Mouse (Mus musculus): ENCODE results near the gene Efcab9.
"Not testable (repeated sequence)": the region's sequence is repeated elsewhere in the genome, so short reads cannot be mapped to it uniquely, and the experiment has no call there.

Gene Efcab9

DNA sequence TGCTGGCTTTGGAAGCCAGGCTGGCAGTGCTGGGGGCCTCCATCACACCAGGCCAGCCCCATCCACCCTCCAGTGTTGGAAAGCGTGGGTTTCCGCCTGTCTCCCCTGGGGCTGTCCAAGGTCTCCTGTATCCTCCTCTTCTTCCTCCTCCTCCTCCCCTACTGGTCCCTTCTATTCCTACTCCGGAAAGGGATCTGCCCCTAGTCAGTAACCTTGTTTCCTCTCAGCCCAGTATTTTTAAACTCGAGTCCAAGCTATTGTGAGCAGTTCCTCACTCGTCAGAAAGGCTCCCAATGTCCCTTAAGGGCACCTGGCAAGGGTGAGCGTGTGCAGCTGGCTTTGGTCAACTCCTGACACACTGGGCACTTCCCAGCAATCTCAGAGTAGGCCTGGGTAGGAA, 6.6 kb upstream of the Efcab9 start:
- no peak for DNase-seq (ENCODE audit: low spot score)

DNA sequence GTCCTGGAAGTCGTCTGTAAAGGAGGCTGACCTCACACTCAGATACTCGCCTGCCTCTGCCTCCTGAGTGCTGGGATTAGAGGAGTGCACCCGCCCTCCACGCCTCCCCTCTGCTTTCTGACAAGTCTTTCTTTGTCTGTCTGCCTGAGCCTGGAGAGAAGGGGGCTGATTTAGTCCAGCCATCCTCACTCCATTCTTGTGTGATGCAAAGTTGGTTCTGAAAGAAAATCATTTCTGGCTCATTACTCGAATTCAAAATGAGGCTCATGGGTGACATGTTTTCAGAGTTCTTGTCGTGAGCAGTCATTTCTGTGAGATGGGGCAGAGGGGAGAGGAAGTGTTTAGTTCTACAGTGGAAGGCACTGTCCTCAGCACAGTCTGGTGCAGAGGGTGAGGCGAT, 5.1 kb upstream of the Efcab9 start:
- DNase-seq (ENCODE audit: low spot score) = no peak

DNA sequence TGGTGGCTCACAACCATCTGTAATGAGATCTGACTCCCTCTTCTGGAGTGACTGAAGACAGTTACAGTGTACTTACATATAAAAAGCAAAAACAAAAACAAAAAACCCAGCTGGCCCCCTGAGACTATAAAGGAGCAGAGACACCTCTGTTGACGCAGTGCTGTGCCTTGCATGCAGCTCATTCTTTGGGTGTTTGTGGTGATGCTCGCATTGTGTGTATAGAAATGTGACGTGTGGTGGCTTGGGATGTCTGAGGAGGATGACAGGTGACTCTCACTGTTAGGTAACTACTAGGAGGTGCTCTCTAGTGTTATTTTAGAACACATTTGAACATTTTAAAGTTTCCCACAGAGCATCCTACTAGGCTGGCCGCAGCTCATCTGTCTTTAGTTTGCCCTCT, 3.8 kb upstream of the Efcab9 start:
- DNase-seq (ENCODE audit: low spot score) = no peak

DNA sequence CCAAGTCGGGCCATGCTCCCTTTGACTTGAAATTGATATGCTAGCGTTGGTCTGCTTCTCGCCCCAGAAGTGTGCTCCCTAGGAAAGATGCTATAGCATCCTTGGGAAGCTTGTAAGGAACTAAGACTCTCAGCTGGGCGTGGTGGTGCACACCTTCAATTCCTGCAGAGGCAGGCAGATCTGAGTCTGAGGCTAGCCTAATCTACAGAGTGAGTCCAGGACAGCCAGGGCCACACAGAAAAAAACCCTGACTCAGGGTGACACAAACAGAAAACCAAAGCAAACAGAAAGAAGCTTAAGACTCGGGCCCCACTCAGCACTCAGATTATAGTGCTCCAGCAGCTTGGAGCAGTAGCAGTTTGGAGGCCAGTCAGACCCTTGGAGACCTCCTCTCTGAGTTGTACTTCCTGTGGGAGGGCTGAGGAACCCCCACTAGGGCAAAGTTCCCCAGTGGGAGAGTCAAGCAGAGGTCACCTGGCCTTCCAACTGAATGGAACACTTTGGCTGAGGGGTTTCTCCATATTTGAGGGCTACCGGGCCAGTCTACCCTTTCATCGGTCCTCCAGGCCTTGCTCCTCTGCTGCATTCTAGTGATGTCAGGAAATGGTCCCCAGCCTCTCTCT, 2.7 kb upstream of the Efcab9 start:
- DNase-seq (ENCODE audit: low spot score) = no peak

DNA sequence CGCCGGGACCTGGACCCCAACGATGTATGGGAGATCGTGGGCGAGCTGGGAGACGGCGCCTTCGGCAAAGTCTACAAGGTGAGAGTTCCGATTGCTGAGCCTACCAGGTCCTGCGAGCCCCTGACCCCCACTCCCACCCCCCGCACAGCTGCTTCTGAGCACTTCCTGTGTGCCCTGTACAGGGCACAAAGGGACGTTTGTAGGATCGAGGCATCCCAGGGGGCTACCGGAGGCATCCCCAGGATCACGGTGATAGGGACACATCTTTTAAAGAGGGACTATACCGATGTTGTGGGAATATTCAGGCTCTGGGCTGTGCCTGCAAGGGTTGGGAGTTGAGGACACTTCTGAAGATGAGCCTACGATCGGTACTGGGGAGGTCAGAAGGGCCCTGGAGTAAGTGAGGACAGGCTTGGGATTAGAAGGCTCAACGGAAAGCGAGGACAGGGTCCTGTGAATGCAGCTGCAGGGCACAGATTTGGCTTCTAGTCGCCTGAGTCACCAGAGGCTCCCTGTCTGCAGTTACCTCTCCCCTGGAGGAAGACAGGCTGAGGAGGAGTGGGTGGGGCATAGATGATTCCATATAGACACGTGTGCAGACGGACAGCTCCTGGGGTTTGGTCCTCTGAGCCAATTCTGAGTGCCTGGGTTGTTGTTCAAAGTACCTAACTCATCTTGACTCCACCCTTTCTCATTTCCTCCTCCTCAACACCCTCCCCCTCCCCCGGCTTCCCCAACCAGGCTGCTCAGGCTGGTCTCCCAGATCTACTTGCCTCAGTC, 1.8 kb upstream of the Efcab9 start:
- peak; percentile 47 for DNase-seq (ENCODE audit: low spot score)

DNA sequence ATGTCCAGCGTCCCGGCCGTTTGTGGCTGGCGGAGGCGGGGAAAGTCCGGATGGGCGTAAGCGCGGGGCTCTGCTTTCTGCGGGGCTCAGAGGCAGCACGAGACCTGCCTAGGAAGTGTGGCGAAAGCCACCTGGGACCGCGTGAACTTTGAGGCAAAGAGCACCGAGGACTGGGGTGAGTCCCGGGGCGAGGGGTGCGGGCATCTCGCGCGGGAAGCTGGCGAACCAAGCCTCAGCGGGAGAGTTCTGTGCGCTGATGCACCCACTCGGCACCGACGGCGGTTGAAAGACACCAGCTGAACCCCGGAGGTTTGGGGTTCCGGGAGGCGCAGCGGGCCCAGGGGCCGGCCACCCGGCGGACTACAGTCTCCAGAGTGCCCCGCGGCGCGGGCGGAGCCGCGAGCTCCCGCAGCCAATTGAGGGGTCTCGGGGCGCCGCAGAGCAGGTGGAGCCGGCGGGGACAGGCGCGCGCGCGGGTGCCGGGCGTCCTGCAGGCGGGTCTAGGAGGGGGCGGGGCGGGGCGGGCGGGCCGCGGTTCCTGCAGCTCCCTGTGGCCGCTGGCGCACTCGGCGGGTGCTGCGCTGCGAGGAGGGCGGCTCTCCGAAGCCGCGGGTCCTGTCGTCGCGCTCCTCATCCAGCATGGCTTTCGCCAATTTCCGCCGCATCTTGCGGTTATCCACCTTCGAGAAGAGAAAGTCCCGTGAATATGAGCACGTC, 1.0 kb upstream of the Efcab9 start, which contains the start of gene Stk10:
Gene Stk10 (plus strand): TSS at position 541 of the 717 bp plus-strand sequence.
- DNase-seq (ENCODE audit: low spot score) = peak; percentile 70

DNA sequence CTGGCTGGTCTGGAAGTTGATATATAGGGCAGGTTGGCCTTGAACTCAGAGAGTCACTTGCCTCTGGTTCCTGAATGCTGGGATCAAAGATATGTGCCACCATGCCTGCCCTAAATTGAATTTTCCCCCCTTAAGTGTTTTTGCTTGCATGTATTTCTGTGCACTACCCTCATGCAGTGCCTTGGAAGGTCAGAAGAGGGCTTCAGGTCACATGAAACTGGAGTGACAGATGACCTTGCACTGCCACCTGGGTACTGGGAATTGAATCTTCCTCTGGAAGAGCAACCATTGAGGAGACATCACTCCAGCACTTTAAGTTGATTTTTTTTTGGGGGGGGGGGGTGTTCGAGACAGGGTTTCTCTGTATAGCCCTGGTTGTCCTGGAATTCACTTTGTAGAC, 1.7 kb downstream of the Efcab9 start:
- no peak for DNase-seq (ENCODE audit: low spot score)

DNA sequence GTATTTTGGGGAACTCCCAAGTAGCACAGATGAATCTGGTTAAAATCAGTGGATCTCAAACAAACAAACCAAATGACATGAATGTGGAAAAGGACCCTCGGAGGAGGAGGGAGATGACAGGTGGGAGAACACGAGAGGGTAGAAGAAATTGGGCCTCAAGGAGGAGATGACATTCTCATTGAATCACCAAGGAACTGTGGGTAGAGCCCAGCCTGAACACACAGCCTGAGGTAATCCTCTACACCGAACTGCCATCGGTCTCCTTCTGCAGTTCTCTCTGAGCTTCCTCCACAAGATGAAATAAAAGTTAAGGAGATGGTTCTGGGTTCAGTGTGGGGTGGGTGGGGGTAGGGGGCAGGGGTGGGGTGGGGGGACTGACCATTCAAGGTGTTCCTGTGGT, 4.9 kb downstream of the Efcab9 start:
- DNase-seq (ENCODE audit: low spot score) = no peak

DNA sequence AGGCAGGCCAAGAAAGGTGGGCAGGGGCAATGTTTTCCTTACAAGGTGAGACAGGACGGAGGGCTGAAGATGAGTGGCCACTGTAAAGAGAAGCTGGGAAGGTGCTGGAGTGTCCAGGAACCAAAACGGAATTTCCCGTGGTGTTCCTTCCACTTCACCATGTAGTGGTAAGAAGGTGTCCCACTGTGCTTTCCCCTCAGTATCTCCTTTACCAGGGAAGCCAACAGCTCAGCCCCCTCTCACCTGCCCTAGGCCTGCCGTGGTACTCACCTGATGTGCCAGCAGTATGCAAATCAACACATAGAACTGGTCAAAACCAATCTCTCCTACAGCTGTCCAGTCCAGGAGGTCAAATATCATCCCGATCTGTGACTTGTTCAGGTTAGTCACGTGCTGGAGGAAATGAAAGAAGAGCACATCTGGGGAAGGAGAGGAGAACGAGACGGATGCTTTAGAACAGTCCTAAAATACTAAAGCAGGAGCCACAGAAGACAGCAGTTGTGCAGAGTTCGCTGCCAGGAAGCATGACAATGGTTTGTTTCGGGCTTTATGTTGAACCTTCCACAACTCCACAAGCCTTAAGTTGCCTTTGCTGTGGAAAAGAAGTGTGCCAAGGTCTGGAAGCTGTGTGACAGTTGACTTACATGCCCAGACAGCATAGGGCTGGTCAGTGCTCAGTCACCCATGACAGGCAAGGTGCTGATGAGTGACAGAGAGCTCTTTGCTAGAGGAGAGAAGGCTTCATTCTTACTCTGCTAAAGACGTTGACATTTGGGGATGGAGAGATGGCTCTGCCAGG, 7.6 kb downstream of the Efcab9 start:
- no peak for DNase-seq (ENCODE audit: low spot score)

DNA sequence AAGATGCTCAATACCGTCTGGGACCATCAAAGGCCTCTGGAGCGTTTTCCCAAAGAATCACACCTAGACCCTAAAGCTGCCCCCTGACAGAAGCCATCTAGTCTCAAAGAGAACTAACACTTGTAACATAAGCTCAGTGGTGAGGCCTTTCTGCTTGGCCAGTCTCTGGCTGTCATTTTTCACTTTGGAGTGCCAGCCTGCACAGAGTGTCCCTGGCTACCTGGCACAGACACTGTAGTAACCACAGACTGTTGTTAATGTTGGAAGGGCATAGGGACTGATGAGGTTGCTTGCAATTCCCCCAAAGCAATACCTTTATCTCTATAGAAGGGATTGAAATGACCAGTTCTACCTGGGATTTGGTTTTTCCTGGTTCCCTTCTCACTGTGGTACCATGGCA, 10.6 kb downstream of the Efcab9 start:
- DNase-seq (ENCODE audit: low spot score) = no peak

DNA sequence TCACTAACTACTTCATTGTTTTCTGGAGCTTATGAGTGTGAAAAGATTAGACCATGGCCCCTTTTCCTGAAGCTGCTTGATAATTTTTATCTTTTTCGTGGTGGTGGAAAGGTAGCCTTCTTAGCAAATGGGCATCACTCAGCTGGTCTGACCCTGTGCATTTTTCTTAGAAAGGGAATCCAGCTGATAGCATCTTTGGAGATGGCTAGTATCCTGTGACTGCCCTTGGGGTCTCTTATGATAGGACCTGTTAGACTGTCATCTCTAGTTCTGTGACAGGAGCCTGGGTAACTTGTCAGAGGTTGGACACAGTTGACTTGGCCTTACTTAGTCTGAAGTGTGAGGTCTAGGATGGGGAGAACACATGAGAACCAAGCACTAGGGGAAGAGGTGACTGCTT, 12.5 kb downstream of the Efcab9 start:
- no peak for DNase-seq (ENCODE audit: low spot score)

DNA sequence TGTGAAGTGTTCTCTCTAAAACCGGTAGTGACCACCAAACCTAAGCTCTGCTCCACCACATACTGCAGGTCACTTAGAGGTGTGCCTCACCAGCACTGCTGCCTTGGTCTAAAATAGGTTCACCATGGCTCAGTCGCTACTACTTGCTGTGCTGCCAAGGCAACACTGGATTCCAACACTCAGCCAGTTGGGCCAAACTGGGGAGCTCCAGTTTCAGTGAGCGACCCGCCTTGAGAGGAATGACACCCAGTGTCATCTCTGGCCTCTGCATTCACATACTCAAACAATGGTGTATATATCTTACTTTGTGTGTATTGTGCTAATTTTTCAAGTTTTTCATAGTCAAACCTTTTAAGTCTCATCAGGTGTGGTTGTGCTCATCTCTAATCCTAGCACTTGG, 13.1 kb downstream of the Efcab9 start:
- DNase-seq (ENCODE audit: low spot score) = no peak

DNA sequence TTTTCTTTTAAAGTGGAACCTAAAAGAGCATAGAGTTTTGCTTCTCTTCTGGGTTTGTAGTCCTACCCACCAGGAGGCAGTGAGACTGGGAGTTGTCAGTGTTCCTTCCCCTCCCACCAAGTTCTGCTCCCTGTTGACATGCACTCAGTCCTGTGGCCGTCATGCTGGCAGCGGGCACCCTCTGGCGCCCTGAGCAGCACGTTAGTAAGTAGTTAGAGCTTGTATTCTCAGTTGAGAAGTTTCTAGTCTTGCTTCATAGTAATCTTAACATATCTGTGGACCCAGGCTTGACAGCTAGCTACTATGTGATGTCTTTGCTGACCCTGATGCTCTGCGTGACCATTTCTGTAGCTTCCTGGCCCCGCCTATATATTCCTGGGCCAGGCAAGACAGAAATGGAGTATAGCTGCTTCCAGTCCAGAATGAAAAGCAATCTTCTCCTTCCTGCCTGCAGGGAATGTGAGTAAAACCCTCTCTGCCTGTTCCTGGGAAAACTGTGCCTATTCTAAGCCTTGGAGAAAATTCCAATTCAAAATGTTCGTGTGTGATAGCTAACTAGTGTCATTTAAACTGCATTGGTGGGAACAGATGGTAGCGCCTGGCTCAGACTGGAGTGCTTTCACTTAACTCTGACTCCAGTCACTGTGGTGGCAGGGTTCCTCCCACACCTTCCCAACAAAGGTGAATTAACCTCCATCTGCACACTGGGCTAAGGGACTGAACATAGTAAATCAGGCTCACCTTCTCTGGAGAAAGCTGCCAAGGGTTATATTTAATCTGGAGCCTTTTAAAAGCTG, 14.8 kb downstream of the Efcab9 start:
- no peak for DNase-seq (ENCODE audit: low spot score)

DNA sequence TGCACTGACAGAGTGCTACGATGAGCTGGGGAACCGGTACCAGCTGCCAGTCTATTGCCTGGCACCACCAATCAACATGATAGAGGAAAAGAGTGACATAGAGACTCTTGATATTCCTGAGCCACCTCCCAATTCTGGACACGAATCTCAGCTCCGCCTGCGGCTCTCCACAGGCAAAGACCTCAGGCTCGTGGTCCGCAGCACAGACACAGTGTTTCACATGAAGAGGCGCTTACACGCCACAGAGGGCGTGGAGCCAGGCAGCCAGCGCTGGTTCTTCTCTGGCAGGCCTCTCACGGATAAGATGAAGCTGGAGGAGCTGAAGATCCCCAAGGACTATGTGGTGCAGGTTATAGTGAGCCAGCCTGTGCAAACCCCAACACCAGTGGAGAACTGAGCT, 15.8 kb downstream of the Efcab9 start:
- DNase-seq (ENCODE audit: low spot score) = no peak

DNA sequence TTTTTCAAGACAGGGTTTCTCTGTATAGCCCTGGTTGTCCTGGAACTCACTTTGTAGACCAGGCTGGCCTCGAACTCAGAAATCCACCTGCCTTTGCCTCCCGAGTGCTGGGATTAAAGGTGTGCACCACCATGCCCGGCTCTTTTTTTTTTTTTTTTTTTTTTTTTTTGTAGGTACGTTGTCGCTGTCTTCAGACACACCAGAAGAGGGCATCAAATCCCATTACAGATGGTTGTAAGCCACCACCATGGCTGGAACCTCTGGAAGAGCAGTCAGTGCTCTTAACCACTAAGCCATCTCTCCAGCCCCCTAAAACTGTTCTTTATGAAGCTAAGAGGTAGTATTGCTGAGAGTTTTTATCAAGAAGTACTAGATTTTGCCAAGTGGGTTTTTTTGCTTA, 17.0 kb downstream of the Efcab9 start:
- DNase-seq (ENCODE audit: low spot score) = not testable (repeated sequence)

DNA sequence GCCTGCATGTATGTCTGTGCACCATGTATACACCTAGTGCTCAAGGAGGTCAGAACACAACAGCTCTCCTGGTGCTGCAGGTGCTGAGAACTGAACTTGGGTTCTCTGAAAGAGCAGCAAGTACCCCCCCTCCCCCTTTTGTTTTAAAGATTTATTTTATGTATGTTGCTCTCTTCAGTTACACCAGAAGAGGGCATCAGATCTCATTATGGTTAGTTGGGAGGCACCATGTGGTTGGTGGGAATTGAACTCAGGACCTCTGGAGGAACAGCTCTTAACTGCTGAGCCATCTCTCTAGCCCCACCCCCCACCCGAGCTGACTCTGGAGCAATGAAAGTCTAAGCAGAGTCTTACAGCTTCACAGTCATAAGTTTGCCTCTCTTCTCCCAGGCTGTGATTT, 21.0 kb downstream of the Efcab9 start:
- DNase-seq (ENCODE audit: low spot score) = no peak

DNA sequence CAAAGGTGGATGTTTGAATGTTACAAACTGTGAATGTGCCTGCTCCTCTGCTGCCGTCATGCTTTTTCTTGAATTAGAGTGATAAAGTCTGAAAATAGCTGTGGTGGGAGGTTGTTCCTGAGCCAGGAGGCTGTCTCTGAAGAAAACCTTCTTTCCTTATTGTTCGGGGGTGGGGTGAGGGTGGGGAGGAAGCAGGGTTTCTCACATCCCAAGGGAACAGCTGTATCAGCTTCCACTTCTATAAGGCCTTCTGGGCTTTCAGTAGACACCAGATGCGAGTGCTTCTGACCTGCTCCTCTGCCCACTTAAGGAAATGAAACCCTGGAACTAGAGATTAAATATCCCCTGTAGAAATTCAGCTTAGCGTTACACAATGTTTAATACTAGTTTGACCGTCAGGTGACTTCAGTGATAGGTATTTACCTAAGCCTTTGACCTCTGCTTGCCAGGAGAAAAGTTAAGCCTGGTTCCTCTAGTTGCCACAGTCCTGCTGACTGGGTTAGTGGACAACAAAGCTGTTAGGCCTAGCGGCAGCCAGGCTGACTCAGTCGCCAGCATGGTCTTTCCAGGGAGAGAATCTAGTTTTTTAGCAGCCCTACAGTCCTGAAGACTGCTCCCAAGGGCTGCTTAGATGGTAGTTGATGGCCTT, 26.7 kb downstream of the Efcab9 start:
- no peak for DNase-seq (ENCODE audit: low spot score)

DNA sequence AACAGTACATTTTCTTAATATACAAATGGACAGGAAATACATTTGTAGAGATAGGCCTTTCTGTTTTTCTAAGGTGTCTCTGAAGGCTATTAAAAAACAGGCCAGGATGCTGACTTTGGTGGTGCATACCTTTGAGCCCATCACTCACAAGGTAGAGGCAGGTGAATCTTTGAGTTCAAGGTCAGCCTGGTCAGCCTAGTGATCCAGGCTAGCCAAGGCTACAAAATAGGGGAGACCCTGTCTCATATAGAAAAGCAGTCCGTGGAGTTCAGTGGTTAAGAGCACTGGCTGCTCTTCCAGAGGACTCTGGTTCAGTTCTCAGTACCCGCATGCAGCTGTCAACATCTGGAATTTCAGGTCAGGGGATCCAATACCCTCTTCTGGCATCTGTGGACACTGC, 28.2 kb downstream of the Efcab9 start:
- no peak for DNase-seq (ENCODE audit: low spot score)

DNA sequence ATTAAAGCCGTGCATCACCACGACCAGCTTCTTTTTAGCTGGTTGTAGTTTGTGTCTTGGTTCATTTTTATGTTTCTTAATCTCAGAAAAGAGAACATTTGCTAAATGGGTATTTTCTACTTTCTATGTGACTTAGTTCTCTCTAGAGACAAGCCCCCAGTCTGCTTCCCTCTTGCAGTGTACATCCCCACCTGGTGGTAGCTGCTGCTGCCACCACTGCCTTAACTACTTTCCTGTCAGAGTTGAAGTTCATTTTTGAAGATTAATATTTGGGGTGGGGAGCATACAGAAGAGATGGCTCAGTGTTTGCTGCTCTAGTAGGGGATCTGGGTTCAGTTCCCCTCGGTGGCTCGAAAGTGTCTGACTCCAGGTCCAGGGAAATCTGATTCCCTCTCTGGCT, 31.9 kb downstream of the Efcab9 start:
- DNase-seq (ENCODE audit: low spot score) = no peak

DNA sequence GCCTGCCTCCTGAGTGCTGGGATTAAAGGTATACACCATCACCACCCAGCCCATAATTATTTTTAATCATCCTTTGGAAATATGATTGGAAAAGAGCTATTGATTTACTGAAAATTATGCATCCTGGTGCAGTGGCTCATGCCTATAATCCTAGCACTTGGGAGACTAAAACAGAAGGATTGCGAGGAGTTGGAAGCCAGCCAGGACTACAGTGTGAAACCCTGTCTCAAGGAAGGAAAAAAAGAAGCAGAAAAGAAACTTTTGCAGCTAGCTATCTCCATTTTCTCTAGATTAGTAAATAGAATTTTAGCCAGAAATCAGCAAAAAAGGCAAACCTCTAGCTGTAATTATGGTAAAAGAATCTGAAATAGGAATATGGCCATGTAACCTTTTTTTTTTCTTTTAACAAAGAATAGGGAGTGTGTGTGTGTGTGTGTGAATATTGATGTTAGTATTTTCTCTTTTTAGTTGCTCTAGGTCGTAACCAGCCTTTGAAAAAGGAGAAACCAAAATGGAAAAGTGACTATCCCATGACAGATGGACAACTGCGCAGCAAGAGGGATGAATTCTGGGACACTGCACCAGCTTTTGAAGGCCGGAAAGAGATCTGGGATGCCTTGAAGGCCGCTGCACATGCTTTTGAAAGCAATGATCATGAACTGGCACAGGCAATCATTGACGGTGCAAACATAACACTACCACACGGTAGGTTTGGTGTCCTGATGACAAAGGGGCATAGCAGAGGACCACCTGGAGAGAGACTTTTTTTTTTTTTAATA, 32.9 kb downstream of the Efcab9 start:
- DNase-seq (ENCODE audit: low spot score) = no peak

Measured in spleen, adult 12 weeks (tissue).